Mouse (Mus musculus) lung, adult 10 weeks (tissue): ENCODE results near the gene Fibin. TPM values are rescaled to one million over a fixed set of nuclear protein-coding genes. Genes with fewer than 3 reads are reported as not detected.

ENCODE experiments used
- polyA plus RNA-seq: library from polyadenylated mRNA; stranded (reverse); fragments of 350-450 nt; fragmentation: Illumina TruSeq; extraction: RNeasy Lipid Tissue Mini Kit (QIAGEN cat#74804); gene quantifications from one replicate; pipeline ENCODE4 v1.2.3, GENCODE M21; 2014; ENCODE audit warnings: low read depth, low replicate concordance; ENCODE audit not compliant: insufficient read depth

Fibin gene
- polyA plus RNA-seq = 53.7 TPM

DNA sequence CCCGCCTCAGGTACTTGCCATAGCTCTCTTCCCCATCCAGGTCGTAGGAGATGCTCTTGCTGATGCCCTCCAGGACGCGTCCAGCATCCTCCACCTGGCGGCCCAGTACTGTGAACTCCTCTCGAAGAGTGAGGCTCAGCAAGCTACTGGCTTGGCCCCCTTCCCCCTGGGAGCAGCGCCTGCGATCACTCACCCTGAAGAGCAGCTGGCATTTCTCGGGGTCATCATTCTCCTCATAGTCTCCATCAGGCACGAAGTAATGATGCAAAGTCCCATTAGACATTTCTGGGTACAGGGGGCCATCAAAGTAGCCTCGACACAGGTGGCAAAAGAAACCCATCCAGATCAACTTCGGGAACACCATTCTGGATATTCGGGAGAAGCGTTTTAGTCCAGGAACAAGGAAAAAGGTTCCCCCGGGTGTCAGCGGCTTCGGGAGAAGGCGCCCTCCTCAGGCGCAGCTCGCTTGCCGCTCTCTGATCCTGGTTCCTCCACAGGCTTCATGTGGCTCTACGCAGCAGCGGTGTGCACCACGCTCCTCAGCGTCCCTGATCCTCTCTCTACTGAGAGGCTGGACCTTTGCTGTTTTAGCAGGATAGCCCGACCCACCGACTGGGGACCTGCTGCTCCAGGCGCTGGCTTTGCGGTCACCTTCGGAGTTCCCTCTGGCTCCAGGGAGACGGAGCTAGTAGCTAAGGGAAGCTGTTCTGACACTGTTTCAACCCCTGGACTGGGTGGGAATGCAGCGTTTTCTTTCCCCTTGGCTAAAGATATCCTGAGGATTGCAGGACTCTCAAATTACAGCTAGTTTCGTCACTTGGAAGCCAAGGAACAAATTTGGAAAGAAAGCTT is at the start of gene Fibin:
Gene Fibin, minus strand, starts transcription at position 752 of the 852 bp plus-strand sequence.

GRCm38 (mm10) chr2:110314509-110315155 is 48.4 kb downstream of the Fibin start, which contains the start of gene Bbox1:
Gene Bbox1 (minus strand): TSS chr2:110314560.

Other genes with a start within 250 kb of the Fibin start
- 2.5 TPM for gene Bbox1, start 48.6 kb downstream of the Fibin start, polyA plus RNA-seq
- 1.2 TPM for gene Slc5a12, start 234.1 kb upstream of the Fibin start, polyA plus RNA-seq